Mouse (Mus musculus): ENCODE data around the gene Lzts3. TPM values are rescaled to one million over a fixed set of nuclear protein-coding genes. Genes with fewer than 3 reads are reported as not detected.

Lzts3 gene
- polyA plus RNA-seq, 1 experiment from 2014 or later, result 2.0 TPM

GRCm38 (mm10) chr2:130632416-130632815 lies 10.2 kb downstream of the Lzts3 start:
- 58% methylated on average over 1 of the region's 1 CpGs for WGBS
- H3K27me3 ChIP-seq (ENCODE audit: control insufficient read depth, insufficient read depth, low read length), result peaks cover 33% of the 10 kb centered on the region

GRCm38 (mm10) chr2:130629839-130630203 lies 12.8 kb downstream of the Lzts3 start, which contains the start of the genes Fastkd5 and Ubox5:
Gene Fastkd5 (minus strand): TSS chr2:130630027.
Gene Ubox5 (minus strand): TSS chr2:130630038.
- Histone ChIP-seq H3K27ac (ENCODE audit: low read length) (peak within 1 kb of the TSS; percentile 76), H3K9me3 (replicated peaks; ENCODE audit: control insufficient read depth, low read length) (no peaks in the 10 kb centered on the region), H3K27me3 (ENCODE audit: control insufficient read depth, insufficient read depth, low read length) (peaks cover 13% of the 10 kb centered on the region), H3K9ac (ENCODE audit: low read length) (peak within 1 kb of the TSS; percentile 95), H3K4me1 (ENCODE audit: control insufficient read depth, insufficient read depth, low read length) (peaks cover 16% of the 10 kb centered on the region), H3K4me3 (ENCODE audit: low read length) (peak within 1 kb of the TSS; percentile 97), H3K36me3 (ENCODE audit: control insufficient read depth, insufficient read depth) (peaks cover 13% of the 10 kb centered on the region; the same call in 1 of the 2 replicates), H3K4me2 (ENCODE audit: low read depth, low read length) (peak within 1 kb of the TSS; percentile 85)
- under 1% methylated on average over 24 of the region's 25 CpGs for WGBS
- peak; percentile 82 for ATAC-seq (replicated peaks; ENCODE audit: extremely low read depth, insufficient read depth, low FRiP score)

More at GRCm38 (mm10) chr2:130632416-130632815, 10.2 kb downstream of the Lzts3 start:
- Histone ChIP-seq H3K9me3 (replicated peaks; ENCODE audit: control insufficient read depth, low read length) (no peaks in the 10 kb centered on the region), H3K9ac (ENCODE audit: low read length) (no peak overlapping the region), H3K27ac (ENCODE audit: low read length) (no peak overlapping the region), H3K4me1 (ENCODE audit: control insufficient read depth, insufficient read depth, low read length) (peaks cover 22% of the 10 kb centered on the region), H3K4me2 (ENCODE audit: low read depth, low read length) (no peak overlapping the region), H3K36me3 (ENCODE audit: control insufficient read depth, insufficient read depth) (peaks cover 1% of the 10 kb centered on the region; the same call in 1 of the 2 replicates), H3K4me3 (ENCODE audit: low read length) (no peak overlapping the region)
- no peak for ATAC-seq (replicated peaks; ENCODE audit: extremely low read depth, insufficient read depth, low FRiP score)

- peak; percentile 26 for ATAC-seq (replicated peaks; ENCODE audit: extremely low read depth, insufficient read depth, low FRiP score)
- WGBS, result 1% methylated on average over 37 of the region's 37 CpGs
- peak overlapping the region; percentile 85 for H3K4me2 ChIP-seq (ENCODE audit: low read depth, low read length)
Measured at GRCm38 (mm10) chr2:130629080-130629838, 13.3 kb downstream of the Lzts3 start.

GRCm38 (mm10) chr2:130628424-130628823 lies 14.2 kb downstream of the Lzts3 start:
- H3K4me1 ChIP-seq (ENCODE audit: control insufficient read depth, insufficient read depth, low read length), result peaks cover 8% of the 10 kb centered on the region
- H3K4me3 ChIP-seq (ENCODE audit: low read length), result no peak overlapping the region; the same call in 1 of the 2 replicates
- WGBS, result 59% methylated on average over 3 of the region's 3 CpGs
- no peak overlapping the region for H3K27ac ChIP-seq (ENCODE audit: low read length)
- H3K36me3 ChIP-seq (ENCODE audit: control insufficient read depth, insufficient read depth), result peaks cover 16% of the 10 kb centered on the region
- H3K9ac ChIP-seq (ENCODE audit: low read length), result no peak overlapping the region
- ATAC-seq (replicated peaks; ENCODE audit: extremely low read depth, insufficient read depth, low FRiP score), result no peak
- H3K9me3 ChIP-seq (replicated peaks; ENCODE audit: control insufficient read depth, low read length), result no peaks in the 10 kb centered on the region
- peak overlapping the region; percentile 85 for H3K4me2 ChIP-seq (ENCODE audit: low read depth, low read length)
- H3K27me3 ChIP-seq (ENCODE audit: control insufficient read depth, insufficient read depth, low read length), result no peaks in the 10 kb centered on the region; the same call in 1 of the 2 replicates

More at GRCm38 (mm10) chr2:130629080-130629838, 13.3 kb downstream of the Lzts3 start:
- Histone ChIP-seq H3K36me3 (ENCODE audit: control insufficient read depth, insufficient read depth) (peaks cover 13% of the 10 kb centered on the region; the same call in 1 of the 2 replicates), H3K4me3 (ENCODE audit: low read length) (peak overlapping the region; percentile 97), H3K9ac (ENCODE audit: low read length) (peak overlapping the region; percentile 95), H3K27ac (ENCODE audit: low read length) (peak overlapping the region; percentile 76), H3K9me3 (replicated peaks; ENCODE audit: control insufficient read depth, low read length) (no peaks in the 10 kb centered on the region), H3K4me1 (ENCODE audit: control insufficient read depth, insufficient read depth, low read length) (peaks cover 11% of the 10 kb centered on the region), H3K27me3 (ENCODE audit: control insufficient read depth, insufficient read depth, low read length) (peaks cover 8% of the 10 kb centered on the region)

GRCm38 (mm10) chr2:130618972-130619371 lies 23.6 kb downstream of the Lzts3 start:
- Histone ChIP-seq H3K9ac (ENCODE audit: low read length) (no peak overlapping the region), H3K27ac (ENCODE audit: low read length) (no peak overlapping the region), H3K36me3 (ENCODE audit: control insufficient read depth, insufficient read depth) (peaks cover 34% of the 10 kb centered on the region), H3K4me2 (ENCODE audit: low read depth, low read length) (no peak overlapping the region), H3K4me3 (ENCODE audit: low read length) (no peak overlapping the region), H3K27me3 (ENCODE audit: control insufficient read depth, insufficient read depth, low read length) (no peaks in the 10 kb centered on the region), H3K9me3 (replicated peaks; ENCODE audit: control insufficient read depth, low read length) (no peaks in the 10 kb centered on the region), H3K4me1 (ENCODE audit: control insufficient read depth, insufficient read depth, low read length) (no peaks in the 10 kb centered on the region)
- 88% methylated on average over 7 of the region's 7 CpGs for whole genome bisulfite sequencing
- no peak for ATAC-seq (replicated peaks; ENCODE audit: extremely low read depth, insufficient read depth, low FRiP score)

GRCm38 (mm10) chr2:130613091-130613490 lies 29.5 kb downstream of the Lzts3 start:
- H3K9ac ChIP-seq (ENCODE audit: low read length), result no peak overlapping the region
- no peaks in the 10 kb centered on the region for H3K9me3 ChIP-seq (replicated peaks; ENCODE audit: control insufficient read depth, low read length)
- no peaks in the 10 kb centered on the region for H3K4me1 ChIP-seq (ENCODE audit: control insufficient read depth, insufficient read depth, low read length)
- peaks cover 24% of the 10 kb centered on the region for H3K36me3 ChIP-seq (ENCODE audit: control insufficient read depth, insufficient read depth)
- no peaks in the 10 kb centered on the region for H3K27me3 ChIP-seq (ENCODE audit: control insufficient read depth, insufficient read depth, low read length)
- 75% methylated on average over 3 of the region's 3 CpGs for WGBS
- H3K4me3 ChIP-seq (ENCODE audit: low read length), result no peak overlapping the region
- no peak for ATAC-seq (replicated peaks; ENCODE audit: extremely low read depth, insufficient read depth, low FRiP score)
- H3K27ac ChIP-seq (ENCODE audit: low read length), result no peak overlapping the region
- H3K4me2 ChIP-seq (ENCODE audit: low read depth, low read length), result no peak overlapping the region

- Histone ChIP-seq H3K27ac (ENCODE audit: low read length) (no peak overlapping the region), H3K4me2 (ENCODE audit: low read depth, low read length) (no peak overlapping the region), H3K36me3 (ENCODE audit: control insufficient read depth, insufficient read depth) (peaks cover 35% of the 10 kb centered on the region), H3K9me3 (replicated peaks; ENCODE audit: control insufficient read depth, low read length) (no peaks in the 10 kb centered on the region), H3K4me1 (ENCODE audit: control insufficient read depth, insufficient read depth, low read length) (no peaks in the 10 kb centered on the region), H3K27me3 (ENCODE audit: control insufficient read depth, insufficient read depth, low read length) (no peaks in the 10 kb centered on the region), H3K4me3 (ENCODE audit: low read length) (no peak overlapping the region), H3K9ac (ENCODE audit: low read length) (no peak overlapping the region)
- 82% methylated on average over 4 of the region's 4 CpGs for WGBS
- no peak for ATAC-seq (replicated peaks; ENCODE audit: extremely low read depth, insufficient read depth, low FRiP score)
Measured at GRCm38 (mm10) chr2:130602195-130602594, 40.4 kb downstream of the Lzts3 start.

GRCm38 (mm10) chr2:130598399-130598798 lies 44.2 kb downstream of the Lzts3 start:
- 61% methylated on average over 3 of the region's 3 CpGs for WGBS
- Histone ChIP-seq H3K4me3 (ENCODE audit: low read length) (no peak overlapping the region), H3K4me2 (ENCODE audit: low read depth, low read length) (no peak overlapping the region), H3K9me3 (replicated peaks; ENCODE audit: control insufficient read depth, low read length) (no peaks in the 10 kb centered on the region), H3K27me3 (ENCODE audit: control insufficient read depth, insufficient read depth, low read length) (no peaks in the 10 kb centered on the region), H3K36me3 (ENCODE audit: control insufficient read depth, insufficient read depth) (peaks cover 33% of the 10 kb centered on the region), H3K9ac (ENCODE audit: low read length) (no peak overlapping the region), H3K27ac (ENCODE audit: low read length) (no peak overlapping the region), H3K4me1 (ENCODE audit: control insufficient read depth, insufficient read depth, low read length) (no peaks in the 10 kb centered on the region)
- no peak for ATAC-seq (replicated peaks; ENCODE audit: extremely low read depth, insufficient read depth, low FRiP score)

GRCm38 (mm10) chr2:130597601-130598010 lies 45.0 kb downstream of the Lzts3 start:
- WGBS, result 12% methylated on average over 1 of the region's 1 CpGs
- H3K36me3 ChIP-seq (ENCODE audit: control insufficient read depth, insufficient read depth), result peaks cover 26% of the 10 kb centered on the region

More at GRCm38 (mm10) chr2:130597601-130598010, 45.0 kb downstream of the Lzts3 start:
- Histone ChIP-seq H3K27ac (ENCODE audit: low read length) (no peak overlapping the region), H3K27me3 (ENCODE audit: control insufficient read depth, insufficient read depth, low read length) (no peaks in the 10 kb centered on the region), H3K9me3 (replicated peaks; ENCODE audit: control insufficient read depth, low read length) (no peaks in the 10 kb centered on the region), H3K9ac (ENCODE audit: low read length) (no peak overlapping the region), H3K4me3 (ENCODE audit: low read length) (no peak overlapping the region), H3K4me1 (ENCODE audit: control insufficient read depth, insufficient read depth, low read length) (no peaks in the 10 kb centered on the region), H3K4me2 (ENCODE audit: low read depth, low read length) (no peak overlapping the region)
- no peak; the same call in 1 of the 2 replicates for ATAC-seq (replicated peaks; ENCODE audit: extremely low read depth, insufficient read depth, low FRiP score)

Measured in heart, embryonic 16.5 days (tissue).